Mouse (Mus musculus): ENCODE results near the gene Gm3298.
"Not testable (repeated sequence)": the region's sequence is repeated elsewhere in the genome, so short reads cannot be mapped to it uniquely, and the experiment has no call there.

The Gm3298 gene

GRCm38 (mm10) chr14:5015591-5015990, at the start of gene Gm3298:
Gene Gm3298 (plus strand): TSS chr14:5015891.
- not testable (repeated sequence) for DNase-seq (ENCODE audit: extremely low spot score, low read depth, low spot score)

DNA sequence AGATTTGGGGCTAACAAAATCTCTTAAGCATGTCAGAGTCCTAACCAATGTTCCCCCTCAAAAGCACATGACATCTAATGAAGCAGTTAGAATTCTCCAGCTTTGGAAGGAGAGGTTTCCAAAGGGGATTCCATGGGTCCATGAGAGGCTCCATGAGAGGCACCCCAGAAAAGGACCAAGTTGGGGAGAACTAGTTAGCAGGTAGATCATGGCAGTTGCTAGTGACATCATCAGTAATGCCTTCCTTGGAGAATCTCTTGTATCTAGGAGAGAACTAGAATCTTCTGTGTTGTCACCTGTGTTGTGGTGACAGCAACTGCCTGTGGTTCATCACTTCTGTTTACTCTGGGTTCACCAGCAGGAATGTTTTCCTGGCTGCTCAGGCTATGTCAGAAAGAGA, 32.1 kb upstream of the Gm3298 start, which contains the start of gene Gm8297:
TSS of gene Gm8297 (plus strand) at position 301 of the 400 bp plus-strand sequence.
- not testable (repeated sequence) for DNase-seq (ENCODE audit: extremely low spot score, low read depth, low spot score)

GRCm38 (mm10) chr14:5050329-5050728, 34.6 kb downstream of the Gm3298 start, which contains the start of gene 4930555G01Rik:
Gene 4930555G01Rik (plus strand): TSS chr14:5050629.
- DNase-seq (ENCODE audit: extremely low spot score, low read depth, low spot score), result not testable (repeated sequence)

Data from hindlimb bud, embryonic 11.5 days (tissue).